Mouse (Mus musculus) forebrain, postnatal 0 days (tissue): ENCODE results near the gene Krt32. TPM values are rescaled to one million over a fixed set of nuclear protein-coding genes. Genes with fewer than 3 reads are reported as not detected.
A peak's percentile ranks its signal among the peaks of the same experiment; 100 is the strongest.

Experiments used
- ATAC-seq: fragments of 200-750 bp; cut with Nextera tagmentation; 2 replicates; pipeline ENCODE4 v1.8.0; 2017; ENCODE audit warnings: mild to moderate bottlenecking, moderate library complexity
- DNase-seq: peaks from one replicate; pipeline ENCODE4 v3.0.0-alpha.2; 2015
- H3K27ac ChIP-seq: fragments of 300-500 bp; sonication (generic); 2 replicates; pipeline ENCODE4 v1.5.1; 2014; ENCODE audit warnings: low read depth, mild to moderate bottlenecking, antibody characterized with exemption, low read length, moderate library complexity, mixed read lengths
- H3K27me3 ChIP-seq: fragments of 300-500 bp; sonication (generic); 2 replicates; pipeline ENCODE4 v1.6.1; 2014; ENCODE audit warnings: mild to moderate bottlenecking, low read length, mixed read lengths; ENCODE audit not compliant: insufficient read depth
- H3K36me3 ChIP-seq: fragments of 300-500 bp; sonication (generic); 2 replicates; pipeline ENCODE4 v1.6.1; 2014; ENCODE audit warnings: mild to moderate bottlenecking, moderate library complexity; ENCODE audit not compliant: insufficient read depth
- H3K4me1 ChIP-seq: fragments of 300-500 bp; sonication (generic); 2 replicates; pipeline ENCODE4 v1.6.1; 2014; ENCODE audit warnings: antibody characterized with exemption; ENCODE audit not compliant: insufficient read depth
- H3K4me2 ChIP-seq: fragments of 300-500 bp; sonication (generic); 2 replicates; pipeline ENCODE4 v1.6.1; 2014; ENCODE audit warnings: low read depth, mild to moderate bottlenecking, moderate library complexity
- H3K4me3 ChIP-seq: fragments of 300-500 bp; sonication (generic); 2 replicates; pipeline ENCODE4 v1.5.1; 2014; ENCODE audit warnings: low read depth, low read length, mixed read lengths
- H3K9ac ChIP-seq: fragments of 300-500 bp; sonication (generic); 2 replicates; pipeline ENCODE4 v1.6.1; 2014; ENCODE audit warnings: mild to moderate bottlenecking
- H3K9me3 ChIP-seq: fragments of 300-500 bp; sonication (generic); 2 replicates; pipeline ENCODE4 v1.6.1; 2016; ENCODE audit warnings: low read length
- CTCF ChIP-seq: sonication (generic); IDR thresholded peaks from 2 replicates; pipeline ENCODE4 v1.5.1; 2016; ENCODE audit warnings: antibody characterized with exemption, control low read depth, low read depth
- WGBS: fragments of 180-500 bp; shearing (Covaris S2); extraction: QIAGEN DNeasy Blood & Tissue Kit; methylation state at CpG from one replicate; pipeline ENCODE4 v1.1.7; 2014; 5-methylcytosine and 5-hydroxymethylcytosine counted together
- polyA plus RNA-seq: library from polyadenylated mRNA; unstranded; fragments of >200 nt; fragmentation: Nextera tagmentation; extraction: Ambion mirVana; gene quantifications from 2 replicates; pipeline ENCODE4 v1.2.1, GENCODE M21; 2015
- total RNA-seq: library from RNA; depleted of rRNA; stranded (reverse); fragments of >200 nt; gene quantifications from 2 replicates; pipeline ENCODE4 v1.2.3, GENCODE M21; 2014

Gene Krt32
- total and polyA plus RNA-seq, 2 experiments from 2014 or later = not detected

- Histone ChIP-seq H3K9me3 (no peaks in the 10 kb centered on the region), H3K27ac (no peak overlapping the region), H3K4me1 (no peaks in the 10 kb centered on the region), H3K9ac (no peak overlapping the region), H3K36me3 (no peaks in the 10 kb centered on the region), H3K4me3 (no peak overlapping the region), H3K27me3 (no peaks in the 10 kb centered on the region), H3K4me2 (no peak overlapping the region)
- 63% methylated on average over 1 of the region's 1 CpGs for WGBS
- ATAC-seq = no peak
- DNase-seq = no peak
- TF ChIP-seq CTCF = no peak
Measured at GRCm38 (mm10) chr11:100073873-100074272, 14.2 kb downstream of the Krt32 start.

- Histone ChIP-seq H3K36me3 (no peaks in the 10 kb centered on the region), H3K27ac (no peak overlapping the region), H3K4me1 (no peaks in the 10 kb centered on the region), H3K9ac (no peak overlapping the region), H3K9me3 (no peaks in the 10 kb centered on the region), H3K4me3 (no peak overlapping the region), H3K27me3 (no peaks in the 10 kb centered on the region), H3K4me2 (no peak overlapping the region)
- WGBS = 89% methylated on average over 17 of the region's 17 CpGs
- DNase-seq = no peak
- no peak for TF ChIP-seq CTCF
- ATAC-seq = no peak
Measured at GRCm38 (mm10) chr11:100067293-100068036, 20.6 kb downstream of the Krt32 start.

- Histone ChIP-seq H3K27ac (no peak overlapping the region), H3K27me3 (no peaks in the 10 kb centered on the region), H3K4me2 (no peak overlapping the region), H3K4me1 (no peaks in the 10 kb centered on the region), H3K4me3 (no peak overlapping the region), H3K9ac (no peak overlapping the region), H3K36me3 (no peaks in the 10 kb centered on the region), H3K9me3 (no peaks in the 10 kb centered on the region)
- no peak for ATAC-seq
- DNase-seq = no peak
- WGBS = 52% methylated on average over 12 of the region's 12 CpGs
- TF ChIP-seq CTCF = no peak
Measured at GRCm38 (mm10) chr11:100066236-100067010, 21.6 kb downstream of the Krt32 start.

GRCm38 (mm10) chr11:100058875-100059274 lies 29.2 kb downstream of the Krt32 start:
- 56% methylated on average over 8 of the region's 8 CpGs for WGBS
- H3K4me2 ChIP-seq = no peak overlapping the region
- no peaks in the 10 kb centered on the region for H3K4me1 ChIP-seq
- no peaks in the 10 kb centered on the region for H3K9me3 ChIP-seq
- TF ChIP-seq CTCF = 0 out of 2 replicates have a peak, but pooled peaks have one; percentile 25
- no peak overlapping the region for H3K4me3 ChIP-seq
- H3K36me3 ChIP-seq = no peaks in the 10 kb centered on the region
- H3K9ac ChIP-seq = no peak overlapping the region
- no peaks in the 10 kb centered on the region for H3K27me3 ChIP-seq
- DNase-seq (no peak), ATAC-seq (no peak)
- no peak overlapping the region for H3K27ac ChIP-seq

- H3K27ac ChIP-seq = no peak overlapping the region
- no peak for TF ChIP-seq CTCF
- H3K9me3 ChIP-seq = no peaks in the 10 kb centered on the region
- no peak overlapping the region for H3K9ac ChIP-seq
- ATAC-seq (no peak), DNase-seq (no peak)
- H3K4me2 ChIP-seq = no peak overlapping the region
- 77% methylated on average over 9 of the region's 9 CpGs for WGBS
- no peaks in the 10 kb centered on the region for H3K36me3 ChIP-seq
- no peaks in the 10 kb centered on the region for H3K4me1 ChIP-seq
- H3K4me3 ChIP-seq = no peak overlapping the region
- no peaks in the 10 kb centered on the region for H3K27me3 ChIP-seq
Measured at GRCm38 (mm10) chr11:100055686-100056655, 32.1 kb downstream of the Krt32 start.

- 85% methylated on average over 3 of the region's 3 CpGs for WGBS
- TF ChIP-seq CTCF = no peak
- Histone ChIP-seq H3K9me3 (no peaks in the 10 kb centered on the region), H3K4me2 (no peak within 1 kb of the TSS), H3K27me3 (no peaks in the 10 kb centered on the region), H3K9ac (no peak within 1 kb of the TSS), H3K4me1 (no peaks in the 10 kb centered on the region), H3K27ac (no peak within 1 kb of the TSS), H3K36me3 (no peaks in the 10 kb centered on the region), H3K4me3 (no peak within 1 kb of the TSS)
- ATAC-seq = no peak
- DNase-seq = no peak
Measured at GRCm38 (mm10) chr11:100050451-100050850, 37.6 kb downstream of the Krt32 start, which contains the start of gene Krt31. TSS of gene Krt31 (minus strand) at chr11:100050551.
